Mouse (Mus musculus): ENCODE measurements at regions not wholly inside any gene's neighbourhood (a gene's known extent, or its start where the extent isn't known, plus 50 kb on each side); places are given as distances from the start of the nearest gene placed in this dataset.

- DNase-seq (ENCODE audit: low spot score in 2 of 2): no peak
These were observed 114.2 kb upstream of the Mylip start for GRCm38 (mm10) chr13:45275391-45275790.

DNA sequence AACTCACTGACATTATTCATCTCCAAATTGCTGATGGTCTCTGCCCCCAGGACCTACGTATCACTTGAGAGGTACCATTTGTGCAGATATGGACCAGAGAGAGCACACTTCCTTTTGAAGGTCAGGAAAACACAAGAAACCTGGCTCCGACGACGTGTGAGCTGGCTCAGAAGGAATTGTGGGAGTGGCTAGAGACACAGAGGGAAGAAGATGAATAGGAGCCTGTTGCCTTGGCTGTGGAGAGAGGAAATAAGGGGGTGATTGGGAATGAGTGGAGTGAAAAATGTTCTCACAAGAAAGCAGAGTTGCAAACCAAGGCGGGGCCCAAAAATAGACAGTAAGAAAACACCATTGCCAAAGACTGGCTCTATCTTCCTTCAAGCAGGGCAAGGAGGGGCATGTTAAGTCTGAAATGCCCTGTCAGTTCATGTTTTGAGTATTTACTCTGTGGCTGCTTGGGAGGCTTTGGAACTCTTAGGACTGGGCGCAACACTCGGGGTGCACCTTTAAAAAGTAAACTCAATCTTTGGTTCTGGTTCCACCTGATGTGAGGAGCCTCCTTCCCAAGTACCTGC, 111.6 kb upstream of the Mylip start:
- no peak for DNase-seq (ENCODE audit: low spot score in 2 of 2)

DNA sequence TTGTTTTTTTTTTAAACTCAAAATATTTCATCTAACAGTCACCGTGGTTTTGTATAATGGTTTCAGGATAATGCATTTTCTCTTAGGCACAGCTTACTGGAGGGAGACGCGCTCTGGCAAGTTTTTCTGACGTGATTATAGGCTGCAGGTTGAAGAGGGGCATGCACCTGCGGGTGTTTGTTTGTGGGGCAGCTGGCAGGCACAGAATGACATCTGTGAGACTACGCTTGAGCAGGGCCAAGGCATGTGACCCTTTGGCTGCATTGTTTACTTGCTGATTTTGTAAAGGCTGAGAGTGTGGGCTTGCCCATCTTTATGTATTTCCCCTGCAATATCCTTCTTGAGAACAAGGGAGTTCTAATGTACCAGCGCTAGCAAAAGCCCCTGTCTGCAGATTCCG, 108.4 kb upstream of the Mylip start:
- no peak for DNase-seq (ENCODE audit: low spot score in 2 of 2)

DNA sequence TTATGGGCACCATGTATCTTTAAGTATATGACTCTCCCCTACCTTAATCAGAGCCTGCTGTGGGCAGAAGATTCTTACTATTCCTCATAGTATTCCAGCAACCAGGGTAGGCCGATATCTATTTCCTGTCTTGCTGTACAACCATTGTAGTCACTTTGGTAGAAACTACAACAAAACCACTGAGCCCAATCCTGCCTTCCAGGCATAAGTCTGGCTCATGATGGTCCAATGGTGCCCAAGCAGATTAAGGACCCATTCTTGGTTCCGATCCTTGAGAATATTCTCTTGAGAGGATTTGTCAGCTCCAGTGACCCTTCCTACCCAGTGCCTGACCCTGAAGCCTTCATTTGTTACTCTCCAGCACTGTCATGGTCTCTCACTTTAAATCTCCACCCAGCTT, 102.9 kb upstream of the Mylip start:
- DNase-seq (ENCODE audit: low spot score in 2 of 2): no peak

- DNase-seq (ENCODE audit: low spot score in 2 of 2): peak; percentile 4 to 20
These were observed 102.3 kb upstream of the Mylip start for GRCm38 (mm10) chr13:45287217-45287616.

- DNase-seq (ENCODE audit: low spot score in 2 of 2): no peak
These were observed 99.6 kb upstream of the Mylip start for GRCm38 (mm10) chr13:45289976-45290375.

DNA sequence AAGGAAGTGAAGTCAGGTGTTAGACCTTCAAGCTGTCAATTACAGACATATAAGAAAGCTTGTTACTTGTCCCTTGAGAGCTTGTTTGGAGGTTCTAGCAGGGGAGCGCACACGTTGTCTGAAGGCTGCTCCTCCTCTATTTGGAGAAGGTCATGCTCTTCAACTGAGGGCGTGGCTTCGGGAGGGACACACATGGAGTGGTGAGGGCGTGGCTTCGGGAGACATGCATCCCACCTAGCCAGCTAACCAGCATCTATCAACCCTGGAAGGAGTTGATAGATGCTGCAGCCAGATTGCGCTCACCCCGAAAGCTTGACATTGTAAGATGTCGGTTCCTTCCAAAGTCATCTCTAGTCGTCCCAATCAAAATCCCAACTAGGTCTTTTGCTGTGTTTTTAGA, 94.9 kb upstream of the Mylip start:
- no peak for DNase-seq (ENCODE audit: low spot score in 2 of 2)

DNA sequence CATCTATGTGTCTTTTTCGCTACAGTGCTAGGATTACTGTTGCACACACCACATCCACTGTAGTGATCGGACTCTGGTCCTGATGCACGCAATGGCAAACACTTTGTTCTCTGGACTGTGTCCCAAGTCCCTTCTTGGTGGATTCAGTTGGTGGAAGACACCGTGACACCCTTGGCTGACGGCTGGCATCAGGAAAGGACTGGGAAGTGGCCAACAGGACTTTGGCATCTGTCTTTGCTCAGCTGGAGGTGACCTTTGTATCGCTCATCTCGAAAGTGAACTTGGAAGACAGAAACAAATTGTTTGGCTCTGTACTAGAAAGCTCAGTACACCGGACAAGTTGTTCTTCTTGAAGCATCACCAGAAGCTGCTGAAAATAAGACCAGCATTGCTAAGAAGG, 88.9 kb upstream of the Mylip start:
- no peak for DNase-seq (ENCODE audit: low spot score in 2 of 2)

- no peak for DNase-seq (ENCODE audit: low spot score in 2 of 2)
These were observed 88.2 kb upstream of the Mylip start for GRCm38 (mm10) chr13:45301191-45301905.

DNA sequence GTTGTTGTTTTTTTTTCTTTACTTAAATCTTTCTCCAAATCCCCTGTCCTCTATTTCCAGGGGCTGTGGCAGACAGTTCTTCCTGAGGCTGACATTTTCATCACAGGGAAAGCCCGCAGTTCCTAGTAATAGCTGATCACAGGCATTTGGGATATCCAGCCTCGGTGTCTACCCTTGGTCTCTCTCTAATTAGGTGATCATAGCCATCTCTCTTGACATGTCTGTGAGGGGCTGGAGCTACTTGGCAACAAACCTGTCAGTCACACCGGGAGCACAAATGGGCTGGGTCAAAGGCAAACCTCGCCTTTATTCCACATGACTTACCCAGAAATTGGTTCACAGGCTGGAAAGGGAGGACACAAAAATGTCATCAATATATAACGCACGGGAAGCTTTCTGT, 86.7 kb upstream of the Mylip start:
- DNase-seq (ENCODE audit: low spot score in 2 of 2): no peak

- no peak for DNase-seq (ENCODE audit: low spot score in 2 of 2)
These were observed 83.4 kb upstream of the Mylip start for GRCm38 (mm10) chr13:45306177-45306576.

- no peak for DNase-seq (ENCODE audit: low spot score in 2 of 2)
These were observed 82.3 kb upstream of the Mylip start for GRCm38 (mm10) chr13:45307226-45307625.

GRCm38 (mm10) chr13:45319646-45320045, 69.9 kb upstream of the Mylip start:
- DNase-seq (ENCODE audit: low spot score in 2 of 2): no peak

DNA sequence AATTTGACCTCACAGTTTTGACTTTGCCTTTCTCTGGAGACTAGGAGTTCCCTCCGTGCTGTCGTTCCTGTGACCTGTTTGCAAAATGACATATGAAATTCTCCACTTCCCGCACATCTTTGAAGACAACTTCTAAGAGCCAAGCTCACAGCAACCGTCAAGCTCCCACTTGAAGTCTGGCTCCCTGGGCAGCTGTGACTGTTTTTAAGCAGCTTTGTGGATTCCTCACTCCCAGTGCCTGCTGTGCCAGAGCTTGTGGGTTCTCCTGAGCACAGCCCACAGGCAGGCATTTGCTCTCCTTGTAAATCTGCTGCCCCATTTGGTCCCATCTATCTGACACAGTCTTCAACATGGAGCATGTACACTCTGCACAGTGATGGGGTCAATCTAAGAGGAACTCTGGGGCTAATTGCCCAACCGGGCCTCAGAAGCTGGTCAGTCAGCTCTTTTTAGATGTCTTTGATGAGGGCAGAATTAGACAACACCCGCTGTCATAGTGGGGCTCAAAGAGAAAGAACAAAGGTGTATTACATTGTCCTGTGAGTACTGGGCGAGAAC, 63.7 kb upstream of the Mylip start:
- DNase-seq (ENCODE audit: low spot score in 2 of 2): peak; percentile 6 to 19

DNA sequence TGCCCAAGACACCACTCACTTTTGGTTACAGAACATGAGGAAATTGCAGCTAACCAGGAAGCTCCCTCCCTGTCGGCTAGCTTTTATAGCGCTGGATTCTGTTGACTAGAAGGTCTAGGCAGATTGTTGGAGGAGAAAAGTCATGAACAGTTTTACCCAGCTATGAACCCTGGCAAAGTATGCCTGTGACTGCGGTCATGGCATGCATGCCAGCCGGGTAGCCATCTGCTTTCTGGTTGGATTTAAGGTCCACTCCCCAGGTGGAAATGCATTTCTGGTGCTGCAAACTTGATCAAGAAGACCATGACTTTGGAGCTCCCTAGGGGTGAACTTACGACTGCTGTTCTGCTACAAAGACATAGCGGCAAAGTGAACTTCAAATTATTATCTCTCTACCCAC, 62.8 kb upstream of the Mylip start:
- DNase-seq (ENCODE audit: low spot score in 2 of 2): no peak

- no peak for DNase-seq (ENCODE audit: low spot score in 2 of 2)
These were observed 59.0 kb upstream of the Mylip start for GRCm38 (mm10) chr13:45330561-45330960.

GRCm38 (mm10) chr13:45332031-45332430, 57.5 kb upstream of the Mylip start:
- DNase-seq (ENCODE audit: low spot score in 2 of 2): no peak

- no peak for DNase-seq (ENCODE audit: low spot score in 2 of 2)
These were observed 55.9 kb upstream of the Mylip start for GRCm38 (mm10) chr13:45333634-45334033.
